Mouse (Mus musculus): ENCODE measurements at regions not wholly inside any gene's neighbourhood (a gene's known extent, or its start where the extent isn't known, plus 50 kb on each side); places are given as distances from the start of the nearest gene placed in this dataset.
A peak's percentile ranks its signal among the peaks of the same experiment; 100 is the strongest.

DNA sequence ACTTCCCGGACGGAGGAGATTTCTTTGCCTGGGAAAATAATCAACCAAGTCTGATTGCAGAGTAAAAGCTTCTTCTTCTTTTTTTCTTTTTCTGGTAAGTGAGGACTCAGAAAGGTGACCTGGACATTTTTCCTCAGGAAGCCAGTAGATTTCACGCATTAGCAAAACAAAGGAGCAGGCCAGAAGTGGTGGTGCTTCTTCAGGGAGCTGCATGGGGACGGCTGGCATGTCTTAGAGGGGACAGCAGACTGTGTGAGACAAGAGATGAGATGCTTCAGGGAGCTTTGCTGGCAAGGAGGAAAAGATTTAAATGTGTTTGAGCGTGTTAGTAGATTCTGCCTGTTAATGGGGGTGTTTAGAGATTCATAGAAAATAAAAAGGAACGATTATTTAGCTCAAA, 77.4 kb downstream of the Egln3 start:
- peak in 1 of 2 experiments; percentile 14 for DNase-seq
